Mouse (Mus musculus) CH12F3 (cell line): ENCODE measurements around the gene Tmem253.

Source experiments
- in situ Hi-C: fragments of 300-500 bp; cut with MboI; formaldehyde crosslinking; loops from 2 replicates; pipeline ENCODE4 v1.14.3; 2020; ENCODE audit warnings: low sequenced_read_pairs

Gene Tmem253

GRCm38 (mm10) chr14:52006241-52006640 is 9.2 kb upstream of the Tmem253 start:
- in situ Hi-C loops: loop anchor here (5.0 kb wide), 1 partner anchor 99 kb away; no protein-coding TSS in a partner anchor

GRCm38 (mm10) chr14:52006771-52007170 is 8.7 kb upstream of the Tmem253 start:
- in situ Hi-C loops: loop anchor here (5.0 kb wide), 1 partner anchor 99 kb away; no protein-coding TSS in a partner anchor

- in situ Hi-C loops: loop anchor here (5.0 kb wide), 1 partner anchor 101 kb away; no protein-coding TSS in a partner anchor
Measured at GRCm38 (mm10) chr14:52008321-52009203, 6.9 kb upstream of the Tmem253 start.

- in situ Hi-C loops: loop anchor here (5.0 kb wide), 1 partner anchor 102 kb away; no protein-coding TSS in a partner anchor
Measured at GRCm38 (mm10) chr14:52009361-52009760, 6.1 kb upstream of the Tmem253 start.

- in situ Hi-C loops: loop anchor here (5.0 kb wide), 1 partner anchor 103 kb away; no protein-coding TSS in a partner anchor
Measured at GRCm38 (mm10) chr14:52009841-52010240, 5.6 kb upstream of the Tmem253 start.

GRCm38 (mm10) chr14:52010446-52011111 is 4.9 kb upstream of the Tmem253 start:
- in situ Hi-C loops: no loop called here

GRCm38 (mm10) chr14:52011683-52012082 is 3.8 kb upstream of the Tmem253 start:
- in situ Hi-C loops: no loop called here

- in situ Hi-C loops: no loop called here
Measured at GRCm38 (mm10) chr14:52012085-52012484, 3.4 kb upstream of the Tmem253 start.

- in situ Hi-C loops: no loop called here
Measured at GRCm38 (mm10) chr14:52012553-52012952, 2.9 kb upstream of the Tmem253 start.

- in situ Hi-C loops: no loop called here
Measured at GRCm38 (mm10) chr14:52013021-52013610, 2.3 kb upstream of the Tmem253 start.

GRCm38 (mm10) chr14:52013771-52014219 is 1.7 kb upstream of the Tmem253 start:
- in situ Hi-C loops: no loop called here

- in situ Hi-C loops: no loop called here
Measured at GRCm38 (mm10) chr14:52014271-52014760, 1.1 kb upstream of the Tmem253 start.

- in situ Hi-C loops: no loop called here
Measured at GRCm38 (mm10) chr14:52014761-52015311, 622 bp upstream of the Tmem253 start.

- in situ Hi-C loops: no loop called here
Measured at GRCm38 (mm10) chr14:52016625-52017405, 1.4 kb downstream of the Tmem253 start.

- in situ Hi-C loops: no loop called here
Measured at GRCm38 (mm10) chr14:52017662-52018061, 2.2 kb downstream of the Tmem253 start.

- in situ Hi-C loops: no loop called here
Measured at GRCm38 (mm10) chr14:52018248-52019050, 3.0 kb downstream of the Tmem253 start.

GRCm38 (mm10) chr14:52019051-52019589 is 3.7 kb downstream of the Tmem253 start:
- in situ Hi-C loops: no loop called here

- in situ Hi-C loops: no loop called here
Measured at GRCm38 (mm10) chr14:52019590-52020340, 4.3 kb downstream of the Tmem253 start.
